Mouse (Mus musculus) NIH3T3 (cell line): ENCODE data around the gene Ifit1bl2.
"Not testable (repeated sequence)": the region's sequence is repeated elsewhere in the genome, so short reads cannot be mapped to it uniquely, and the experiment has no call there.

Source experiments
- DNase-seq: peaks from one replicate; pipeline ENCODE4 v3.0.0-alpha.2; 2012; ENCODE audit warnings: low read depth

Ifit1bl2 gene

DNA sequence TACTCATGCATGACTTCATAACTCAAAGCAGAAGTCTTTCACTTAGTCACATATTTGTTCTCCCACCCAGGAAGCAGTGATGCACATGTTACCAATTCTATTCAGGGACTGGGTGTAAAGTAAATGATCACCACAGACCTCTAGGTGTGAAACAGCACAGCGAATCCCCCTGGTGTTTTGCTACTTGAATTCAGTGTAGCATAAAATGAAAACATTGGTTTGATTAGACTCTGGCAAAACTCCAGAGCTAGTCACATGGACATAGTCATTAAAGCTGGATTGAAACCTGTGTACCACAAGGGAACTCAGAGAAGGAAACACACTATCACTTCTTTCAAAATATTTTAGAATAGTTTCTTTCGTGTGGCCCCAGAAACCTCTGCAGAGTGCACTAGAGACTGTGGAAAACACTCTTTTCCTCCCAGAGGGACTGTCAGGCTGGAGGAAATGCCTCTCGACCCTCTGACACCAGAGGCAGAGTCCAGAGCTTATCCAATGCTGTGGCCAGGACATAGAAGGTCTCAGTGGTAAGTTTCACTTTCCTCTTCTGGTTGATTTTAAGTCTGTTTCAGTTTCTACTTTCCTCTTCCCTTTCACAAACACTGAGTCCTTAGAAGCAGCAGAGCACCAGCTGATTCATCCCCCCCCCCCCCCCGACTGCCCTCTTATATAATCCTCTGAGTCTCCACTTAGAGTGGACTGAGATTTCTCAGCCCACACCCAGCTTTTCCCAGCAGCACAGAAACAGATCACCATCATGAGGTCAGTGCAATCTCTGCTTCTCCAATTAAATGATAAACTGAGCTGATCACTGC lies 33.1 kb downstream of the Ifit1bl2 start, which contains the start of gene Ifit3b:
Gene Ifit3b (plus strand): TSS at position 734 of the 815 bp plus-strand sequence.
- DNase-seq = peak; percentile 72

GRCm38 (mm10) chr19:34605472-34605871 lies 35.1 kb downstream of the Ifit1bl2 start:
- no peak for DNase-seq

DNA sequence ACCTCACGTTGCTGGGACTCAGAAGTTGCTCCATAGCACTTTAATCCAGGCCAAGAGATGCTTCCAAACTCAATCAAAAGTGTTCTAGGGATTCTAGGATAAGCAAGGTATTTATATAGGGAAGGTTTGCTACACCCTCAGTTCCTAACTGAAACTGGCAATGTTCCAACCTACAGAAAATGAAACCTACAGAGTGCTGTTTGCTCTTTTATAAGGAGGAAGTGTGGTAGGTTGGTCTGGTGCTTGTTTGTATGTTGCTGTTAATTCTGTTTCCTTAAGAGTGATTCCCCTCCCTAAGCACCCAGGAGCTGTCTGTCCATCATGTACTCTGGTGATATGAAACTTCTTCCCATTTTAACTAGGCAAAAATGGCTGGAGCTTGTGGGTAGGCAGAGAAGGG lies 38.7 kb downstream of the Ifit1bl2 start, which contains the start of gene Ifit1bl1:
Gene Ifit1bl1 (minus strand): TSS at position 69 of the 400 bp plus-strand sequence.
- not testable (repeated sequence) for DNase-seq

DNA sequence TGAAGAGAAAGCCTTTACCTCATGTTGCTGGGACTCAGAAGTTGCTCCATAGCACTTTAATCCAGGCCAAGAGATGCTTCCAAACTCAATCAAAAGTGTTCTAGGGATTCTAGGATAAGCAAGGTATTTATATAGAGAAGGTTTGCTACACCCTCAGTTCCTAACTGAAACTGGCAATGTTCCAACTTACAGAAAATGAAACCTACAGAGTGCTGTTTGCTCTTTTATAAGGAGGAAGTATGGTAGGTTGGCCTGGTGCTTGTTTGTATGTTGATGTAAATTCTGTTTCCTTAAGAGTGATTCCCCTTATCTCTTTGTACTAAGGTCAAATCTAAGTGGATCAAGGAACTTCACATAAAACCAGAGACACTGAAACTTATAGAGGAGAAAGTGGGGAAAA lies 41.3 kb downstream of the Ifit1bl2 start:
- not testable (repeated sequence) for DNase-seq

GRCm38 (mm10) chr19:34598341-34598740 lies 42.2 kb downstream of the Ifit1bl2 start:
- peak; percentile 83 for DNase-seq

DNA sequence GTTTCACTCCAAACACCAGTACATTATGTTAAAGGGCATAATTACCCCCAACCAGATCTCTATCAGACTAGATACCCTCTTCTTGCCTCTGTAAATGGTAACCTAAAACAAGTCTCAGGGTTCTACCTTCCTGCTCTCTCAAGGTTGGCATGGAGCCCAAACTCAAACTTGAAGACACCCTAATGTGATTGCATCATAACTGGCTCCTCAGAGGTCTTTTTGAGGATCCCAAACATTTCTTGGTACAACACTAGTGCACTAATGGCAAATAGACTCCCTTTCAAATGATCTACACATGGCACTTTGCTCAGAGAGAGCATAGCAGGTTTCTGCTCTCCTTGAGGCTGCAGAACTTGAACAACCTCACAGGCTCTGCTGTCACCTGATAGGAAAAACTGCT lies 43.7 kb downstream of the Ifit1bl2 start:
- DNase-seq = peak; percentile 16

GRCm38 (mm10) chr19:34594523-34594922 lies 46.0 kb downstream of the Ifit1bl2 start:
- DNase-seq = not testable (repeated sequence)

DNA sequence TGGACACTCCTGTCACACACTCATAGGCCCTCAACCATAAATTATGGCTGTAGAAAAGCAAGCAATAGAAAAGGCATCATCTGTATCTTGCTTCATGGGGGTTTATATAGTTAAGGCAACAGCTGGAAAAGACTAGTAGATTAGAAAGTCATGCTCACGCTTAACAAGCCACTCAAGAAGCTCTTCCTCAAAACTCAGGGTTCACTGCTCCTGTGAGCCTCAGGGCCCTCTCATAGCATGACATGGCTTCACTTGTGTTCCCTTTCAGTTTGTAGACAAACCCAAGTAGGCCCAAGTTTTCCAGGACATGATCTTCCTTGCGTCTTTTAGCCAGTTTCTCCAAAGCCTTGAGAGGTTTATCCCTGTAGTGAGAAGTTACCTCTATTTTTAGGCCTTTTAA lies 47.1 kb downstream of the Ifit1bl2 start:
- no peak for DNase-seq

DNA sequence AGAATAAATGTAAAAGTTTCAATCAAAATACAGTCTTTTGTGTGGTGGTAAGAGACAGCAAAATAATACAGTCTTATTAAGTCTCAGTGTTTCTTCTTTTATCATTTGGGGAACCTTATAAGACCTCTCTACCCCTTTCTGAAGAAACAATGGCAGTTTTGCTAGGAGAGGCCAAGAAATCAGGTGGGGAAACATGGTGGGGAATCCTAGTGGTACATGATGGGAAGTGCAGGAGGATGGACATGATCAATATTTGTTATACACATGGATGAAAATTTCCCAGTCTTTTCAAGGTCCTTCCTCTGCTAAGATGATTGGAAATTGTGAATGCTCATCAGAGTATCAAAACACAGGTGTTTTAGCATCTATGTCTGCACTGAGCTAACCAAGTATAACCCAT lies 51.6 kb downstream of the Ifit1bl2 start:
- DNase-seq = no peak

DNA sequence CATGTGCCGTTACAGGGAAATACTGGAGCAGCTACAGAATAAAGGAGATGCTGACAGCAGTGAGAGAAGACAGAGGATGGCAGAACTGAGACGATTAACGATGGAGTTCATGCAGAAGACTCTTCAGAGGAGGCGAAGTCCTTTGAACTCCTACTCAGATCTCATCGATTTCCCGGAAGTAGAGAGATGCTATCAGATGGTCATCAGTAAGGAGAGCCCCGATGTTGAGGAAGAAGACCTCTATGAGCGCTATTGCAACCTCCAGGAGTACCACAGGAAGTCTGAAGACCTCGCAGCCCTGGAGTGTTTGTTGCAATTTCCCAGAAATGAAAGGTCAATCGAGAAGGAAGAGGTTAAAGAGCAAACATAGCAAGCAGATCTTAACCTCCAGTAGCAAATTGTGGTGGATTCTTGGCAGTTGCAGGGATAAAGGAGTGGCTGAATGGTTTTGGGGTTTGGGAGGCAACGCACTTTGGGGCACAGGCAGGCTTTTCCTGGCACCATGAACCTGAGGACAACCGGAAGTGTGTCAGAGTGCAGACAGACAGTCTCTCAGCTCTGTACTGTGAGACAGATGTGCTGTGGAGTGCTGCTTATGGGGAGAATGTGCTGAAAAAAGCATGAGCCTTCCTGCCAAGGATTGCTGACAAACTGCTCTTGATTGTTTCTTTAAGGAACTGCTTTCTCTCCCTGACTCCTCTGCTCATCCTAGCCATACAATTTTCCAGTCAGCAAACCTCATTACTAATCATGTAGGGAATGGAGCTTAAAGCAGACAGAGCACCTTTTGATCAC lies 52.4 kb downstream of the Ifit1bl2 start:
- DNase-seq = peak; percentile 21

- DNase-seq = peak; percentile 44
These were observed 54.6 kb downstream of the Ifit1bl2 start for GRCm38 (mm10) chr19:34585740-34586458.

DNA sequence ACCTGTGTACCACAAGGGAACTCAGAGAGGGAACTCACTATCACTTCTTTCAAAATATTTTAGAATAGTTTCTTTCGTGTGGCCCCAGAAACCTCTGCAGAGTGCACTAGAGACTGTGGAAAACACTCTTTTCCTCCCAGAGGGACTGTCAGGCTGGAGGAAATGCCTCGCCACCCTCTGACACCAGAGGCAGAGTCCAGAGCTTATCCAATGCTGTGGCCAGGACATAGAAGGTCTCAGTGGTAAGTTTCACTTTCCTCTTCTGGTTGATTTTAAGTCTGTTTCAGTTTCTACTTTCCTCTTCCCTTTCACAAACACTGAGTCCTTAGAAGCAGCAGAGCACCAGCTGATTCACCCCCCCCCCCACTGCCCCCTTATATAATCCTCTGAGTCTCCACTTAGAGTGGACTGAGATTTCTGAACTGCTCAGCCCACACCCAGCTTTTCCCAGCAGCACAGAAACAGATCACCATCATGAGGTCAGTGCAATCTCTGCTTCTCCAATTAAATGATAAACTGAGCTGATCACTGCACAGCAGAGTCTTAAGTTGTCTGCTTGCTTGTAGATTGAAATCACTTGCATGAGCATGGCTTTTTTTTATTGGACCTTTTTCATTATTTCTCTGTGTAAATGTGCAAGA lies 57.3 kb downstream of the Ifit1bl2 start, which contains the start of gene Ifit3:
Gene Ifit3 (plus strand): TSS at position 406 of the 641 bp plus-strand sequence.
- peak; percentile 63 for DNase-seq

DNA sequence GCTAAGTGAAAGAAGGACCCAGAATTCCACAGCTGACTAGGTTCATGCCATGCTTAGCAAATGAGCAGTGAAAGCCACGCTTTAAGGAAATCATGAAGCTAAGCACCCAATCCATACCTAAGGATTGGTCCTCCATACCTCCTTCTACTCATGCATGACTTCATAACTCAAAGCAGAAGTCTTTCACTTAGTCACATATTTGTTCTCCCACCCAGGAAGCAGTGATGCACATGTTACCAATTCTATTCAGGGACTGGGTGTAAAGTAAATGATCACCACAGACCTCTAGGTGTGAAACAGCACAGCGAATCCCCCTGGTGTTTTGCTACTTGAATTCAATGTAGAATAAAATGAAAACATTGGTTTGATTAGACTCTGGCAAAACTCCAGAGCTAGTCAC lies 57.8 kb downstream of the Ifit1bl2 start:
- not testable (repeated sequence) for DNase-seq

- DNase-seq = peak; percentile 38
These were observed 63.4 kb downstream of the Ifit1bl2 start for GRCm38 (mm10) chr19:34577121-34577520.

- DNase-seq = no peak
These were observed 66.9 kb downstream of the Ifit1bl2 start for GRCm38 (mm10) chr19:34573650-34574049.

DNA sequence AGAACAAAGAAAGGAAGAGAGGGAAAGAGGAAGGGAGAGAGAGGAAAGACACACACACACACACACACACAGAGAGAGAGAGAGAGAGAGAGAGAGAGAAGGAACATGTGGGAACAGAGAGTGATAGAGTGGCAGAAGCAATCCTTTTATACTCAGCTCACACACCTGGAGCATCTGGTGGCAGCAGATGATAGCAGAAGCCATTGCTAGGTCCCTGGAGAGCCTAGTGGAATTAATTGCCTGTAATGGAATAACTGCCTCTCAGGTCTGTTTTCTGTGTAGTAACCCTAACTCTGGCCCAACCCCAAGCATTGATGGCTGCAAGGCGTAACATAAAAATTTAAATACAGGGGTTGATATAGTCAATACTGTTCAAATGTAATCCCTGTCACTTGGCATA lies 69.5 kb downstream of the Ifit1bl2 start:
- no peak for DNase-seq

DNA sequence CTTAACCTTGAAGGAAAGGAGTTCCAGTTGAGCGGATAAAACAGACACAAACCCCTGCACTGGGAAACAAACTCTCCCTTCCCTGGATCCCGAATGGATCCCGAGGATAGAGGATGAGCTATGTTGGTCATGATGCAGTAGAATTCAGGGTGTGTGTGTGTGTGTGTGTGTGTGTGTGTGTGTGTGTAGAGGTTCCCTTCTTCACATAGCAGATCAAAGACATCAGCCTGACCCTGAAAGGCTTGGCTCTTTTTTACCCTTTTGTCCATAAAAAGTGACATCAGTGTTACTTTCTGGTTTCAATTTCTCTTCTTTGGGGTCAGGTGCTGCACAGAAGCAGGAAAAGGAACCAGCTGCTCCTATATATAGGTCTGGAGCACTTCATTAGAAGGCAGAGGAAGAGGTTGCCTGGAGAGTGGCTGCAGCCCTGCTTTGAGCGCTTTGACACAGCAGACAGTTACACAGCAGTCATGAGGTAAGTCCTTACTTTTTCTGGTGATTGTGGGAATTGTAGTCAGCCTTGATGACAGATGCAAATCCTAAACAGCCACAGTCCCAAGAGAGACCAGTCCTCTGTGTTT lies 70.6 kb downstream of the Ifit1bl2 start:
- DNase-seq = no peak

DNA sequence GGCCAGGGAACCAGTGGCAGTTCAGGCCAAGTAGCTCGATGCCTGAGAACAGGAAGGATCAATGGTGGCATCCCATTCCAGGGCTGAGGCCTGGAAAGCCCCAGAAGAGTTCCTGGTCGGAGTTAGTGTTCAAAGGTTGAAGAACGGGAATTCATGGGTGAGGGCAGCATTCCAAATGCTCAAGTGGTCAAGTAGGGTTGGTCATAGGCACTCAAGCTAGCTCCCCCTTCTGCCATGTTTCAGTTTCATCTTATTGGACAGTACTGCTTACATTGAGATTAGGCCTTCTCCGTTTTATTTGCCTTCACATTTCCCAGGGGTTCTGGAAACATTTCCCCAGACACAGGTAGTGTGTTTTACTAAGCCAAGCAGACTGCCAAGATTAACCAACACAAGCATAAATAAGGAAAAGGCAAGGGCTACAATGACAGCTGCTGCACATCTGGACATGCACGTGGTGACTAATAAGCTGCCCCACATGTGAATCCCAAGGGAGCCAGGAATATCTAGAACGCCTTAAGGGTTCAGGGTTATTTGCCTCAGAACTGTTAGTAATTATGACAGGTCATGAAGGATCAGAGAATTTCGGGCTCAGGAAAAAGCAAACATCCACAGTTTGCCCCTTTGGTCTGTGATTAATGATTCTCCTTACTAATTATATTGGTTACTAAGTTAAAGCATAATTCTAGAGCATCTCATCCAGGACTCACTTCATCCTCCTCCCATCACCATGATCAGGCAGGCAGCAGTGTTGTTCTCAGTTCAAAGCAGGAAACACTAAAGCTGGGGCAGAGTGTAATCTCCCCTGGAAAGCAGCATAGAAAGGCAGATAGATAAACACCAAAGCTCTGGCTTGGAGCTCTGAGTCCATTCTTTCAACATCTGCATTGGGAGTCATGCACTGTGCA lies 71.3 kb downstream of the Ifit1bl2 start:
- DNase-seq = peak; percentile 72
